Mouse (Mus musculus): ENCODE data around the gene Bod1.

The Bod1 gene

DNA sequence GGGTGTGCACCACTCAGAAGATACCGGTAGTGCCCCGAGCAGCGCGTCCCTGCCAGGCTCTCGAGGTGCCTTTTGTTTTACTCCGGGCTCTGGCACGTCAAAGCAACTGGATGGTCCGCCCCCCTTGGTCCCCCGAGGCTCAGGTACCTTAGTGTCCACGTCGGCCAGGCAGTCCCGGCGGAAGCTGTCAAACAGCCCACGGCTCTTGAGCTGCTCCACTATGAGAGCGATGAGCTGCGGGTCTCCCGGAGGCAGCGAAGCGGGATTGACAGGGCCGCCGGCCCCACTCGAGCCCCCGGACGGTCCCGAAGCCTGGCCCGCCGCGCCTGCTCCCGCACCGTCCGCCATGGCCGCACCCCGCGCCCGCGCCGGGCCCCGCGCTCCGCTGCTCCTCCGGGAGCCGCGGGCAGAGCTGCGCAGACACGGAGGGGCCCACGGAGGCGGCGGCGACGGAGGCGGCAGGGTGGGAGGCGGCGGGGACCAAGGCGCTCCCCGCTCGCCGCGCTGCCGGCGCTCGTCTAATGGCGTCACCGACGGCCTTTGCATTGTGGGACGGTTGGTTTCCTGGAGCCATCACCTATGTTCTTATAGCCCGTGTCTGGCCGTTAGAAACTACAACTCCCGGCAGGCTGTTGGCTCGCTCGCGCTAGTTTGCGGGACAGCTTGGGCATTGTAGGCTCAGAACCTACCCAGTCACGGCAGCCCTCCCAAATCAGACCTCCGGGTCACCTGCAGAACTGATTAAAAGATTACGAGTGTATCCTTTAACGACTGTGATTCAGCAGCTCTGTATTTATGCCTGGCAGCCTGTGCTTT, at the start of gene Bod1:
Gene Bod1 (minus strand): TSS at position 532 of the 816 bp plus-strand sequence.
- peak; percentile 95 to 97 for DNase-seq

DNA sequence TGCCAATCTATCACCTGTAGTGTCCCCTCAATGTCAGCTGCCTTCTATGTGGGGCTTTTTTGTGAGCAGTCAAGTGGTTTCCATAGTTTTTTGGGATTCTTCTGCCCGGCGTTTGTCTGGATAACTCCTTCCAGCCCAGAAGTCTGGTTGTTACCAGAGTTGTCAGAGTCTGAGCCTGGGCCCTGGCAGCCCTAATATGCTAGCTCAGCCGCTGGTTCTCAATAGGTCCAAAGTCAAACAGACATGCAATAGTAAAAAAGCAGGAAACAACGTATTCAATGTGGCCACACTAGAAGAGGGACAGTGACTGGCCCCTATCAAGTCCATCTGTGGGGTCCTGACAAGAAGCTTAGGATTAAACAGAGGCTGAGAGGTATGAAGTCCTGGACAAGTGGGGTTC, 47.4 kb upstream of the Bod1 start:
- no peak for DNase-seq

- peak; percentile 37 to 50 for DNase-seq
These were observed 46.4 kb upstream of the Bod1 start for GRCm38 (mm10) chr11:31717926-31718735.

DNA sequence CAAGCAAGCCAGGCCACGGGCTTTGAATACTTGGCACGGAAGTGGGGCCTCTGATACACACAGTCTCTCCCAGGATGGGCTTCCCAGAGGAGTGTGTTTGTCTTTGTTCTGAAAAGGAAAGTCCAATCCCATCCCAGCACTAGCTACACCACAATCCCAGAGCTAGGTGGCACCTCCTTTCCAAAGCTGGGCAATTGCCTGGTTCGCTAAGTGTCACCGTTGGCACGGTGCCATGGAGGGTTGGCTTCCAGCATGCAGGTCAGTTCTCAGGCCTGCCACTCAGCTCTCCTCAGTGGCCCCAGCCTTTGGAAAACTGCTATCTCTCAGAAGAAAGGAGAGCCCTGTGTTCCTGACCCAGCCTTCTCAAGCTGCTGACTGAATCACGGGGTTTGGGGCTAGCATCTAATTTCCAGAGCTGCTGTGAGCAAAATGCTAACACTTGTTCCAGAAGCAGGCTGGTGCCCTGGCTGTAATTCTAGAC, 42.0 kb upstream of the Bod1 start:
- peak; percentile 81 to 87 for DNase-seq

DNA sequence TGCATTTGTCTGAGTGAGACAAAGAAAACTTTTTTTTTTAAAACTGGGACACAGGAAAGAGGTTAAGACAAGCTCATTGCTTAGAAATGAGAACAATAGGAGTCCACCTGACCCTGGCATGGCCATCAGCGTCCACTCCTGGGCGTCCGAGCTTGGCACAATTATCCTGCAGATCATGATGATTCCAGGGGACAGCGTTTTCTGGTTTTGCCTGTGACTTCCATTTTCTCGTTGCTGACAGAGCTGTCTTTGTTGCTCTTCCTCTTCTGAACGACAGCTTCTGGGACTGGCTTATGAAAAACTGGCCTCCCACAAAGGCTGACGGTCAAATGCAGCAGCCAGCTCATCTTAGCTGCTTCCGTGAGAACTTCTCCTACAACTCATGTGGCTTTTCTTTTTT, 41.4 kb upstream of the Bod1 start:
- no peak for DNase-seq

DNA sequence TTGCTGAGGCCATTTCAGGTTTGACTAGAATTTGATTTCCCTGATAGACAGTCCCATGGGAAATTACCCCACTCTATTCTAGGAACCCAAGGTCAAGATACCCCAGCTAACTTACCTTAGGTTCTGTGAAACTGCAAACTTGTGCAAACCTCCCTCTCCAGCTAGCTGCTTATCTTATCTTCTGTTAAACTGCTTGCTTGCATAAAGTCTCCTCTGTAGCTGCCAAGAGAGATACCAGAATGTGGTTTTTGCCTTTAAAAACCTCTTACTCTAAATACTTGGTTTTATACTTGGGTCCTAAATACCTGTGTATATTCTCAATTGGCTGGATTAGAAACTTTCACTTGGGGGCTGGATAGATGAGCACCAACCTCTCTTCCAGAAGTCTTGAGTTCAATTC, 36.1 kb upstream of the Bod1 start:
- DNase-seq: no peak

GRCm38 (mm10) chr11:31703173-31703572, 31.5 kb upstream of the Bod1 start:
- no peak for DNase-seq

GRCm38 (mm10) chr11:31701901-31702300, 30.2 kb upstream of the Bod1 start:
- no peak for DNase-seq

GRCm38 (mm10) chr11:31699502-31699901, 27.8 kb upstream of the Bod1 start:
- DNase-seq: no peak

- DNase-seq: no peak
These were observed 23.1 kb upstream of the Bod1 start for GRCm38 (mm10) chr11:31694801-31695200.

DNA sequence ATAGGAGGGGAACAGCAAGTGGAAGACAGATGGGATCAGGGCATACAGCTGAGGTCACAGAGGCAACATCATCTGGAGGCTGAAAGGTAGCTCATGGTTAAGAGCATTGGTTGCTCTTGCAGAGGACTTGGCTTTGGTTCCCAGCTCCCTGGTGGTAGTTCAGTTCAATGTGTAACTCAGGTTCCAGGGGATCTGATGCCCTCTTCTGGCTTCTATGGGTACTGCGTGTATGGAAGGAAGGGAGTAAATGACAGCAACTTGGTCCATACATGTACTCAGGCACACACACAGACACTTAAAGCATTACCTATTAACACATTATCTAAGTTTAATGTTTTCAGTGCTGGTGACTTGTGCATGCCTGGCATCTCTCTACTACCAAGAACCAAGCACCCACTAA, 22.4 kb upstream of the Bod1 start:
- no peak for DNase-seq

DNA sequence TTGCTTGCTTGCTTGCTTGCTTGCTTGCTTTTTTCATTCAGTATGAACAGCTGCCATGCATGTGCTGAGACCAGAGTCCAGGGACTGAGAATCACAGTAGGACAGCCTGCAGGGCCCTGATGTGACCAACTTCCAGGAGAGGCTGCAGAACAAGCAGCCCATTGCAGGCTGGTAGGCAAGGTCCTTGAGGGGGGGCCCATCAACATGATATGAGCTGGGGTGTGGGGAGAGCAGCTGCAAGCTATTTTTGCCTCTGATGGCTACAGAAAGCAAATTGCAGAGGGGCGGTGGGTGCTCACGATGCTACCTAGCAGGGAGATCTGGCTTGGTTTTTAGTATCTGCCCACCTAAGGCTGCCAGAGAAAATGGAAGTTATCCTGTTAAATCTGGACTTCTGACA, 21.6 kb upstream of the Bod1 start:
- no peak for DNase-seq

DNA sequence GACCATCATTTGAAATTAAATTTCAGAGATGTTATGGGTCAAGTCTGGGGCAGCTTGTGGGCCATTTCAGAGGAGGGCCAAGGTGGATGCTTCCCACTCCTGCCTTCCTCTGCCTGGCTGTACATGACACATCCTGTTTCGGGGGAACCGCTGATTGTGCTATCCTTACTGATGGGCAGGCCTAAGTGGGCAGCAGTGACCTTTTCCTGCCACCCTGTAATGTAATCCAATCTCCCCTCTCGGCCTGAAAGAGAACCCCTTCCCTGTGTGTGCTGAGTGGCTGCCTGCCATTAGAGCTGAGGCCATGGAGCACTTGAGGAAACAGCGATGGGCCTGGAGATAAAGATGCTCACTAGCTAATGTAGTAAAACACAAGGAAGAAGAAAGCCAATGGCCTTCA, 17.3 kb upstream of the Bod1 start:
- no peak for DNase-seq

- no peak for DNase-seq
These were observed 13.4 kb upstream of the Bod1 start for GRCm38 (mm10) chr11:31684913-31685567.

- DNase-seq: no peak
These were observed 12.4 kb upstream of the Bod1 start for GRCm38 (mm10) chr11:31684126-31684525.

- DNase-seq: no peak
These were observed 8.2 kb upstream of the Bod1 start for GRCm38 (mm10) chr11:31679840-31680381.

GRCm38 (mm10) chr11:31677309-31677708, 5.6 kb upstream of the Bod1 start:
- no peak for DNase-seq

GRCm38 (mm10) chr11:31676661-31677252, 5.1 kb upstream of the Bod1 start:
- no peak for DNase-seq

- DNase-seq: peak in 1 of 2 experiments; percentile 45
These were observed 3.7 kb upstream of the Bod1 start for GRCm38 (mm10) chr11:31675430-31675829.

DNA sequence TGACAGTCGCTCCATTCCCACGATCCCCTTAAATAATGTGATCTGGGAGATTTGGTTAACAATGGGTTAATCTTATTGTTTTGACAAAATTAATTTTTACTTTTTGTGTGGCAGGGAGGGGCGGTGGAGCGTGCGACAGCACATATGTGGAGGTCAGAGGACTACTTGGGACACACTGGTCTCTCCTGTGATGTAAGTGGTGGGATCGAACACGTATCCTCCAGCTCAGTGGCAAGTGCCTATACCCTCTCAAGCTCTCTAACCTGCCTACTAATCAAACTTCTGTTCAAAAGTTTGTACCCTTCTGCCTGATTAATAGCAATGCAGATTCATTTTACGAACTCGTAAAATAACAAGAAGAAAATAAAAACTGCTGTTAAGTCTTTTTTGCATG, 482 bp upstream of the Bod1 start:
- DNase-seq: no peak

GRCm38 (mm10) chr11:31670468-31670921, 1.2 kb downstream of the Bod1 start:
- no peak for DNase-seq

DNA sequence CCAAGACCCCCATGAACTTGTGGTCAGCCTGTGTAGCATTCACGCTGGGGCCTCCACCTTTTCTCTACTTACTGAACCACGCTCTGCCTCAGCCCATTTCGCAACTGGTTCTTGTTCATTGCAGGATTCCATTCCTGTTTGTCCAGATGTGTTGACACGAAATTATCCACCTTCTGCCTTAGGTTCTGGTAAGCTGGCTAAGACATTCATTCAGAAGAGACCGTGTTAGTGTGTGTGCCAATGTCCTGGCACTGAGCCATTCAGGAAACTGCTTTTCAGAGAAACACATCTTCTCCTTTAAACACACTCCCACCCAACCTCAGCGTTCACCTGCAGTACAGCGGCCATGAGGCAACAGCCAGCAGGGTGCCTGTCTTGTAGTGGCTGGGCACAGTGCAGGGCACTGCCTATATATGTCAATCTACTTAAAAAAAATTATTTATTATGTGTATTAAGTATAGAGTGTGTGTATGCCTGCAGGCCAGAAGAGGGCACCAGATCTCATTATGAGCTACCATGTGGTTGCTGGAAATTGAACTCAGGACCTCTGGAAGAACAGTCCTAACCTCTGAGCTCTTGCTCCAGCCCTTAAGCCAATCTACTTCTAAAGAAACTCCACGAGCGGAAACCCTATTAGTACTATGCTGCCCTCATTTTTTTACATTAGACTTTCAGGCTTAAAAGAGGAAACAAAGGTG, 2.4 kb downstream of the Bod1 start:
- no peak for DNase-seq
